Mouse (Mus musculus): ENCODE data around the gene Mrpl1.

Gene Mrpl1

DNA sequence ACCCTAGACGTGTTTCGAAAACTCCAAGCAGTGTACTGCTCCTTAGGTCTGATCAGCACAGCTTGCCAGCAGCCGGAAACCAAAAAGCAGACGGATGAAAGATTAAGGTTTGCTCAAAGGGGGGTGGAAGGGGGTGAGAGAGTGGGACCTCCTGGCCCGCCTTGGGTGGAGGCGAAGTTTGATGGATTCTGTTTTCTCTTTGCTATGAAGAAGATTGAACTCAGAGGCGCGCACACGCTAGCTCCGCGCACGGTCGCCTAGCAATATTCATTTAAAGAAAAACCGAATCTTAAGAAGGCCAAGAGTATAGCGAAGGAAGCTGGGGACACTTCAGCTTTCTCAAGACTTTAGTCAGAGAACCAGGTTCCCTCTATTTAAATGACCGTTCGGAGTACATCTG is at the start of gene Mrpl1:
Mrpl1 (plus strand) TSS at position 35 of the 400 bp plus-strand sequence.
- peak; percentile 16 to 40 for DNase-seq

DNA sequence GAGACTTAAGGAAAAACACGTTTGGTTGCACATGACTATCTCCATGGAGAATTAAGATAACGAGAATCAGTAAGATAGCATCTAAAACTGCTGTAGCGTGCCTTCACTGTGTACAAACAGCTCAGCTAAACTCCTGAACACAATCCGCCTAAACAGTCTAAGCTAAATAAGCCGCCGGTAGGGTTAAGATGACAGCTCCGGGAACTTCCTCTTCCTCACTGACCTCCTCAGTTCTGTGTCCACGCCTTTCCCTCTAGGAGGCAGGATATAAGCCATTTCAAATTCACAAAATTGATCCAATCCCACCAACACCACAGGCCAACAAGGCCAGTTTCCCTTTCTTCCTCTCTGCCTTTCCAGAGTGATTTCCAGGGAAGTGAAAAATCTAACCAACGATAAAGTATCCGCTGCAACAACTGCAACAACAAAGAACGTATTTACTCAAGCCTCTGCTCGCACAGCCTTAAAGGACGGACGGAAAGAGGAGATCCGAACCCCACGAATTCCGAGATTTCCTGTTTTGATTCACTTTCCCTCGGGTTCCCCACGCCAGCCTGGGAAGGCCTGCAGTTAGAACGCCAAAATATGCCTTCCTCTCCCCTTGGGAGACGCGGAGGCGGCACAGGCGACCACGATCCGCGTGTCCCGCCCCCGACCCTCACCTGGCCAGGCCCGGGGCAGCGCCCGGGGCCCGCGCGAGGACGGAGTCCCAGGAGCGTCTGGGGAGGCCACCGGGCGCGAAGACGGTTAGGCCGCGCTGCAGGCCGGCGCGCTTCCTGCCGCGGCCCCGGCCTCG is 48.6 kb upstream of the Mrpl1 start:
- peak; percentile 16 to 46 for DNase-seq

DNA sequence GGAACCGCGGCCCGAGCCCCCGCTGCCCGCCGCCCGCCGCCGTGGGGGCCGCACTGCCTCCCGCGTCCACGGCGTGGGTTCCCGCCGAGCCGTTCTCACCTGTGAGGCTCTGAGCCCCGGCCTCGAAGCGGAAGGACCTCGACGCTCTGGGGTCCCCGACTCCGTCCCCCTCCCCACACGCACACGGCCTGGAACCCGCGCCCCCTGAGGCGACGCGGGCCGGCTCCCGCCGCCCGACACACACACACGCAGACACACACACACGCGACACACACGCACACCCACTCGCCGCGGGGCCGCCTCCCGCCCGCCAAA is 48.1 kb upstream of the Mrpl1 start:
- DNase-seq, result no peak

DNA sequence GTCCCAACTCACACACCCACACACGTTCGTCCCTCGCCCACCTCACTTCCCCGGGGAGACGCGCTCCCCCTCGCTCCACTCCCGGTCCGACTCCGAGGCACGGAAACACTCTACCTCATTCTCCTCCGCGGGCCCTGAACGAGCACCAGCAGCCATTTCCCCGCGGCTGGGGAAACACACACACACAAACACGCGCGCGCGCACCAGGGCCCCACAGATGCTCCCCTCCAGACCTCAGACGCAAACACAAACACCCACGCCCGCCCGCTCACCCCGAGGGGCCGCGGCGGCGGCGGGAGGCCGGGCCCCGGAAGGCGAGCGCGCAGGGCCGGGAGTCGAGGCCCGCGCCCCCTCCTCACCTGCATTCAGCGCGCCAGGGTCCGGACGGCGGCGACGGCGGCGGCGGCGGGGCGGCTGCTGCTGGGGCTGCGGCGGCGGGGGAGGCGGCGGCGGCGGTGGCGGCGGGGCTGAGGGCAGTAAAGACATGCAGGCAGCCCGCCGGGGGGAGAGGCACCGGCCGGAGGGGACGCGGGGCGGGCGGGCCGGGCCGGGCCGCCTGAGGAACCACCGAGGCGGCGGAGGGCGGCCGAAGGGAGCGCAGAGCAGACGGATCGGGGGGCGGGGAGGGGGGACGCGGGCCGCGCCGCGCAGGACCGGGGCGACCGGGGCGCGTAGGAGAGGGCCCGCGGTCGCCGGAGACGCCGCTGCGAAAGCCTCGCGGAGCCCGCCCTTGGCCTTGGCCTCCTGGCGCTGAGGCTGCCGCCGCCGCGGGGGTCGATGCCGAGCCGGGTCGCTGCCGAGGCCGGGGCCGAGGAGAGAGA is 47.5 kb upstream of the Mrpl1 start:
- peak; percentile 64 to 67 for DNase-seq

DNA sequence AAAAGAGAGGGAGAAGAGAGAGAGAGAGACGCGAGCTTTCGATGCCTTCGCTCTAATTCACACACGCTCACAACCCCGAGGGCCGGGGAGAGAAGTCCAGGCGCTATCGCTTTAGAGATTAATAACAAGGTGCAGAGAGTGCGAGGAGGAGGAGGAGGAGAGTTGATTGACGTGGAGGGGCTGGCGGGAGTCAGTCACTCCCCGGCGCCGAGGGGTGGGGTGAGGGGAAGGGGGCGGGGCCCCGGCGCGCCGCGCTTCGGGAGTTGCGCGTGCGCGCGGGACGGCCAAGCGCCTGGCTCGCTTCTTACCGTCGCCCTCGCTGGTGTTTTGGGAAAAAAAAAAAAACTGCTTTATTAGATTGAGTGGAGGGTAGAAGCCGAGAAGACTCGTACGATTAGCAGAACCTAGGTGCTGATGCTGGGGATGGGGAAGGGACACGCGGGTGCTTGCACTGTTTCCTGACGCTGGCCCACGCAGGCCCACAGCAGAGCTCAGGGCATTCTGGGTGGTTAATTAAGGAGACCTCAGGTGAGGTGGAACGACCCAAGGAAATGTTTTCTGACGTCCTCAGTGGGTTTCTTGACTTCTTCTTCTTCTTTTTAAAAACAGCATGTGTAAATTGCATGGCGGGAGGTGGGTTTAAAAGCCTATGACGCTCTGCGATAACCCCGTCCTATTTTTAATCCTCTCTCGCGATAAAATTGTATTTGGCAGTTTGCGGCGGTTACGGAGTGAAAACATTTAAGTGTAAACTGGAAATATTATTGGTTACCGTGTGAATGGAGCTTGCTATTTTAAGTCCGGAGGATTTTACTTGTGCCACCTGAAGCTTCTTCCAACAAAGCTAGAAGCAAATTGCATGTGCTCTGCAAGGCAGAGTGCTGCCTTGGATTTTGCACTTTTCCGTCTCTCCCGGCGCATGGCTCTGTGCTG is 46.6 kb upstream of the Mrpl1 start:
- DNase-seq, result peak; percentile 74 to 77

DNA sequence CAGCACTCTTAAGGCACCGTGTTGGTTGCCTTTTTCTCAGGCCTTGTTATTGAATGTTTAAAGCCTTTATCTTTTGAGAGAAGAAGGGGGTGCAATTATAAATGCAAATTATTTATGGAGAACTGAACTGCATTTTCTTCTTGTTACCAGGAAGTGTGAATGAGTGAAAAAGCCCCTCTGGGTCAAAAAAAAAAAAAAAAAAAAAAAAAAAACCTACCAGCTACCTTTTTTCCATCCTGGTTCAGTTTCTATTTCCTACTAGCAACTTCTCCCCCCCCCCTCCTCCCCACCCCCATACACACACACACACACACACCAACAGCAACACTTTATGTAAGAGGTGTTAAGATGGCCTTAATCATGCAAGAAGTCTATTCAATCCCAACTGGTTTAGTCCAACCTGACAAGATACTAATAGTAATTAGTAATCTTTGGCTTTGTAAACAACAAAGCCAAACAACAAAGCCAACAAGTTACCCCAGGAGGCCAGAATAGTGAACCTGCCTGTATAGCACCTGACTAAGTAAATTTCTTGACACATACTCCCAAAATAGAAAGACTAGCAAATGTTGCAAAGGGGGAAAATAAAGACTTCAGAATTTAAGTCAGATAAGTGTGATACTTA is 45.8 kb upstream of the Mrpl1 start:
- DNase-seq, result no peak

DNA sequence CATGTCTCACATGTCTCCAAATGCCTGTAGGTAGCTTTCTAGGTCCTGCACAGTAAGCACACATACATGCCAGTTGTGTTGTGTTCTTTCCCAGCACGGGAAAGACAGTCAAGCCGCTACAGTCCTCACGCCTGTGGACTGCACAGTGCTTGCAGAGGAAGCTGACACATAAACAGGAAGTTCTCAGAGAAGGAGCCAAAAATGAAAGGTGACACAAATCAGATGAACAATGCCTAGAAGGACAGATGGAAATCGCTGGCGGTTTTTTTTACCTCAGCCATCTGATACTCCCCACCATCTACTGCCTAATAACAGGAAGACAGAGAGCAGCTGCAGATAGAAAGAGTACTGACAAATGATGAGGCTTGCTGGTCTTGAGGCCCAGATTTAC is 45.3 kb upstream of the Mrpl1 start, which contains the start of gene Cnot6l:
Cnot6l (minus strand) TSS at position 151 of the 391 bp plus-strand sequence.
- DNase-seq, result peak; percentile 39 to 40

DNA sequence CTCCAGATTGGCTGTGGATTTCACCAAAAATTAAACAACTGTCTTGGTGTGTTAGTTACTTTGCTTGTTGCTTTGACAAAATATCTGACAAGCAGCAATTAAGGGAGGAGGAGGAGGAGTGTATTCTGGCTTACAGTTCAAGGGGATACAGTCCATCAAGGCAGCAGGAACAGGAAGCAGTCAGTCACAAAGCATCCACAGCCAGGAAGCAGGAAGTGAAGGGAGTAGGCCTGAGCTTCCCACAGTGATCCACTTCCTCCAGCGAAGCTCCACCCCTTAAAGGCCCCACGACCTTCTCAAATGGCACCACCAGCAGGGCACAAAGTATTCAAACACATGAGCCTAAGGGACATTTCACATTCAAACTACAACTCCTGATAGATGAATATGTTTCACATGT is 42.5 kb upstream of the Mrpl1 start:
- DNase-seq, result no peak

DNA sequence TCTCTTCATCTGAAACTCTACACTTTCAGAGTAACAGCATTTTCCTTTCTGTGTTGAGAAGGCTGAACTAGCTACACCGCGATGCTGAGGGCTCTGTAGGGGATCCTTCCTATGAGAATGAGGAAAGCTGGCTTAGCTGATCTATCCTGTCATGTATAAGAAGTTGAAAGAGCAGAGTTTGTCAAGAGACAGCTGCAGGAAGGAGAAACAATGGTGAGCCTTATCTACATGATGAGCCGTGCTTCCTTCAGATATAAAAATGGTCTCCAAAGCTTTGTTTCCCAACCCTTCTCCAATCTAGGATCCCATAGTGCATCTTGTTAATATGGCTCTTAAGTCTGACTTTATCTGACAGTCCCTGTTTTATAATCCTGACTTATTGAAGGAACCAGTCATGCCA is 38.9 kb upstream of the Mrpl1 start:
- DNase-seq, result no peak

DNA sequence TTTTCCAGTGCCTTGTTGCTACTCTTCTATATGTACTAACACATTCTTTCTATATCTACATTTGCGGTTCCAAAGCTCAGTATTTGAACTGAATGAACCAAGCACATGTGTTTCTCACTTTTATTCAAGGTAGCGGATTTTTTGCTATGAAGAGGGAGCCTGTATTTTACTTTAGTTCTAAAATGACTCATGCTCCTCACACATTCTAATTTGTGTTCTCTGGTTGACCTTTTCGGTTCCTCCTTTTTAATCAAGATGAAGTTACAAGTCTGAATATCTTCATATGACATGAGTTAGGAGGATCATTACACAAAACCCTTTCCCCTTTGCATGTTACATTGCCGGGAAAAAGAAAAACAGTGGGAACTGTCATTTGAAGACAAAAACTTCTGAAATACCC is 37.5 kb upstream of the Mrpl1 start:
- no peak for DNase-seq

DNA sequence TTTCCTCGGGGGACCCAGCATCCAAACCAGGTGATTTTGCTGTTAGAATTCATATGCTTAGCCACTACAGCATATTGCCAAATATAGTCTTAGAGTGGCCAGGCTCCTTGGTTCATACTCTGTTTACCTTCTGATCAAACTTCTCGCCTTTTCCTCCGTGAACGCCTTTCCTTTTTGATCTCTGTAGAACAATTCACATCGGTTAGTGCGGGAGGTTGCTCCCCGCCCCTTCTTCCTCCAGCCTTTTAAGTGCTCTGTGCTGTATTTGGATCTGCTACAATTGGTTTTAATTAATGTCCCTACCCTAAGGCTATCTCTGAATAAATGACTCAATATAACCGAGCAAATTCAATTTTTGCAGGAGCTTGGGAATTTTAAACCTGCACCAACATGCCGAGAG is 33.2 kb upstream of the Mrpl1 start:
- DNase-seq, result no peak

DNA sequence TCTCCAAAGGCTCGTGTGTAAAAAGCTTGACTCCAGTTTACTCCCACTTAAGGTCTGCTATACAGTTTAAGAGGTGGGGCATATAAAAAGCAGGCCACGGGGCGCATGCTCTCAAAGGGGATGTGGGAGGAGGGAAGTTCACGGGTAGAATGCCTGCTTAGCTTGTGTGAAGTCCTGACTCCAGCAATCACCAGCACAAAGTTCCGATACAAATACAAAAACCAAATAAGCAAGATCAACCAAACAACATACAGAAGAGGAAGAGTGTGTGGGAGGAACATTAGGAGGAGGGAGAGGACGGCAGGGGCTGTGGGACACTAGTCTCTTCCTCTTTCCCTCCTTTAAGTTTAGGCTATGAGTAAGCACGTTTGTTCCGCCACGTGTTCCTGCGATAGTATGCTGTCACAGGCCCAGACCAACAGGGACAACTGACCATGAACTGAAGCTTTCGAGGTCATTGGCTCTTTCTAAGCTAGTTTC is 32.4 kb upstream of the Mrpl1 start:
- no peak for DNase-seq

DNA sequence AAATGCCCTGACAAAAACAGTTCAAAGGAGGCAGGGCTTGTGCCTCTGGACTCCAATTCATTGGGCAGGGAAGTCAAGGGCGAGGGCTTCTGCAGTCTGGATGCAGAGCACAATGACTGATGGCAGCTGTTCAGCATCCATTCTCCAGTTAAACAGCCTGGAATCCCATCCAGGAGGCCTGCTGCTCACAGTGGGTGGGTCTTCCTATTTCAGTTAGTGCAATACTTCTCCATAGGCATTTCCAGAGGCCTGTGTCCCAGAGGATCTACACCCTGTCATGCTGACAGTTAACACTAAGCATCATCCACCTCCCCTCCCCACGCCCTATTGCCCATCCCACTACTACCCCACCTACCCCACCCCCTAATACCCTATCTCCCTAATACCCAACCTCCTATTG is 26.1 kb upstream of the Mrpl1 start:
- DNase-seq, result no peak

DNA sequence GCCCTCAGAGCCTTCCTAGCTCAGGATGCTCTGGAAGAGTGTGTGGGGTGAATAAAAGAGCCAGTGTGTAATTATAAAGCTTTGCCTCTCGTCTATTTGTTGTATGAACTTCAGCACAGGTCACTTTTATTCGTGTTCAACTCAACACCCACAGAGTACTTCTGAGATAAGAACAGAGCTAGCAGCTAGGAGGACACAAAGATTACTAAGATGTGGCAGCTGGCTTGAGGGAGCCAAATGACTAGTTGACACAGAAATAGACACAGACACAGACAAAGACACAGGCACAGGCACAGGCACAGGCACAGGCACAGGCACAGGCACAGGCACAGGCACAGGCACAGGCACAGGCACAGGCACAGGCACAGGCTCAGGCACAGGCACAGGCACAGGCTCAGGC is 25.3 kb upstream of the Mrpl1 start:
- no peak for DNase-seq

DNA sequence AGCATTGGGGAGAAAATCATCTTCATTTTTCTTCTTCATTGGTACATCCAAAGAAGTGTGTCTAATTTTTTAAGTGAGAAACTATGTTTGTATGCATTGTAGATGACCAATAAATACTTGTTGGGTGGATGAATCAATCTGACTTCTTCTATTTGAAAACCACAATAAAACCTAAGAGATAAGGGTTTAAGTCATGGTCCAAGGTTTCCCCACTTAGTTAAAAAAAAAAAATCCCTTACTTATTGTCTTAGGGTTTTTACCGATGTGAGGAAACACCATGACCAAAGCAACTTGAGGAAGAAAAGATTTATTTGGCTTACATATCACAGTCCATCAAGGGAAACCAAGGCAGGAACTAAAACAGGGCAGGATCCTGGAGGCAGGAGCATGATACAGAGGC is 19.5 kb upstream of the Mrpl1 start:
- no peak for DNase-seq

DNA sequence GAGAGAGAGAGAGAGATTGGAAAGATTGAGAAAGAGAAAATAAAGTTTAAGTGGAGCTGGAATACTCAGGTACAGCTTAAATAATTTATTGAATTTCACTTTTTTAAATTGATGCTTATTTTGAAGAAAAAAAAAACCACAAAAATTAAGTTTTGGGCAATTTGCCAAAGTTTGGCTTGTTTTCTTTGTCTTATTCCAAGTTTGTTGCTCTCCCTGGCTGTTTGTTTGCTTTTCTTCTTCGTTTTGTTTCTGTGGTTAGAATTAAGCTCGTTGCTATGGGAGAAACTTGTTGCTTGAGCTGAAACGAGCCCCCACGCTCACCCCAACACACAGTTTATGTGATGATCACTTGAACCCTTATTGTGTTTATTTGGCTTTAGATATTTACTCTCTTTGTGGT is 18.0 kb upstream of the Mrpl1 start:
- DNase-seq, result no peak

DNA sequence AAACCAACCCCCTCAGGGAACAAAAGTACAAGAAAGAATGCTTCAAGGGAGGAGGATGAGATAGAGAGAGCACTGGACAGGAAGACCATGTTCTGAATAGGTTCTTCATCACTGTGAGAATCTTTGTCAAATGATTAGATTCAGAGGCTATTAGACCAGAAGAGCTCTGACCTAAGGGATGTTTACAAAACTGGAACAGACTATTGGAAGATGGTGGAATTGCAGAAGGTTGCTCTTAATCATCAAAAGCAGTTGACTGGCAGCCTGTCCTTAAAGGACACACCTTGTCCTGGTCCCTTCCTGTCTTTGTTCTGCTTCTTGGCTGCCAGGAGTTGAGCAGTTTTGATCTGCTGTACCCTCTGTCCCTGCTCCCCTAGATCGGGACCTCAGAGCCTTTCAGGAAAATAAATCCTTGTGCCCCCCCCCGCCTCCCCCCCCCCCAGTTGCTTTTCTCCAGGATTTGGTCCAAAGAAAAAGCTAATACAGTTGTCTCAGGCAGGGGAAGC is 12.7 kb upstream of the Mrpl1 start:
- DNase-seq, result no peak

DNA sequence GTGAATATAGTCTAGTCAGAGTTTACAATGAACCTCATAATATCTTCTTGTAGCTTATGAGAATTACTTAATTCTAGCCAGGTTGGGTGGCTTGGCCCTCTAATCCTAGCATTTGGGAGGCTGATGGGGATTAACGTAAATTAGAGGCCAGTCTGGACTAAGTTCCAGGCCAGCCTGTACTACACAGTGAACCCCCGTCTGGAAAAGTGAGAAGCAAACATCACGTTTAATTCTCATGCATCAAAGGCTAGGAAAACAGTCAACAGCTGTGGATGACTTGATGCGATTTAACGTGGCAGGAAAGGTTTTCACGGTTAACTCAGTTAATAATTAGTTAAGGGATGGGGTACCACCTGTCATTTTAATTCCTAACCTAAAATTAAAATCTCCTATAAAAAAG is 11.0 kb upstream of the Mrpl1 start:
- DNase-seq, result no peak

DNA sequence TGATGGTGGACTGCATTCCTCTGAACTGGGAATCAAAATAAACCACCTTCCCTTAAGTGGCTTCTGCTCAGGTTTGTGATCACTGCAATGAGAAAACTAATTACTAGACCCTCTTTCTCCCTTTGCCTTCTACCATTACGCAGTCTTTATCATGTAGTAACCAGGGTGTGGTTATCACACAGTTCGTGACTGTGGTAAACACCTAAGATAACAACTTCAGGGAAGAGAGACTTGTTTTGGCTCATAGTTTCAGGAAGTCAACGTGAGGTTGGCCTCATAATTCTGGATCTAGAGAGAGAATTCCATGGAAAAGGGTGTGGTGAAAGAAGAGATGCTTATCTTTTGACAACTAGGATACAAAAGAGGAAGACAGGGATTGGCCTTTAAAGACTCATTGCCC is 9.0 kb upstream of the Mrpl1 start:
- no peak for DNase-seq

DNA sequence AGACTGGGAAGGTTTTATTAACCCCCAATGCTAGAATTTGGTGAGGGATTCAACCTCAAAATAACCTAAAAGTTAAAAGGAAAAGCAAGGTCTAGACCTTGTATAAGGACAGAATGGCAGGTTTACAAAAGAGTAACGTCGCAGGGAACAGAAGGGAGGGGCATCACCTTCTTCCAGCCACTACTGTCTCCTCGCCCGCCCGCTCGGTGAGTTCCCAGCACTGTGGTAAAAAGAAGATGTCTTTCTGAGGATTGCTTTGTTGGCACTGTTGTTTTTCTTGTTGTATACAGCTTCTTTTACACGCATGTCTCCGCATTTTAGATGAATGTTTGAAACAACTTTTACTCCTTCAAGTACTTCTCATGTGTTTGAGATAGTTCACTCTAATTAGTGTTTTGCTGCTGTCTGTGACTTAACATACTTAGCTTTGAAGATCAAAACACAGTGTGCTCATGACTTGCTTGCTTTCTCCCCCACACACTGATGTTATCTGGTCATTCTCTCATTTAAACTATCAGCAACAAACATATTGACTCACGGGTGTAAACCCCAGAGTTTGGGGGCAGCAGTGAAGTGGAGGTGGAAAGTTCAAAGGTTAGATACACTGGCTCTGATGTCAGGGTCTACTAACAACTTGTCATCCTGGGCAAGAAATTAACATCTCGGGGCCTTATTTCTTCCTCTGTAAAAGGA is 7.7 kb upstream of the Mrpl1 start:
- DNase-seq, result no peak

DNA sequence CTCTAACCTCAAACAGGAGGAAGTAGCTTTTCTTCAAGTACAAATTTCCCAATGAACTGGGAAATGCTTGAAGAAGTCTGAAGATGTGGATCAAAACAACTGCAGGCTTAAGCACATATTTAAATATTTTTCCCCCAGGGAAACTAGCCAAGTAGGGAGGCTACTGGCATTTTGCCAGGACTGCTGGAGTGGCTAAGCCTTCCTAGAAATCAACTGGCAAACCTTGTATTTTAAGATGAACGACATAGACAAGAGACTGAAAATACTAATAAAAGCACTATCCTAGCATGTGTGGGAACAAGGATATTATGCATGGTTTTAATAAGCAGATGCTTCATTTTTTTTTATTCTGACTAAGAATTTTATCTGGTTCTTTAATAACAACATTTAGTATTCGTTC is 2.4 kb upstream of the Mrpl1 start:
- DNase-seq, result peak in 1 of 2 experiments; percentile 16

DNA sequence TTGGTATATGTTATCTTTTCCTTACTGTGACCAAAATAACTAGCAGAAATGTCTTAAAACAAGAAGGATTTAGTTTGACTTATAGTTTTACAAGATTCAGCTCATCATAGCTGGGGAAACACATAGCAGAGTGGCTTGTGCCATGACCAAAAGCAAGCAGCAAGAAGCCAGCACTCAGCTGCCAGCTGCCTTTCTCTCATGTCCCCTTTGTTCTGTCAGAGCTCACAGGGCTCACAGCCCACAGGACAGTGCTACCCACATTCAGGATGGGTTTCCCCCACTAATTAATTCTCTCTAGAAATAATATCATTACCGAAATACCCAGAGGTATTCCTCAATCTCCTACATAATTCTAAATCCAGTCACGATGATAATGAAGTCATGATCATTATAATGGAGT is 1.8 kb upstream of the Mrpl1 start:
- no peak for DNase-seq
